Mouse (Mus musculus): ENCODE measurements around the gene Pcbp3.

GRCm38 (mm10) chr10:76978042-76978441 lies 16.4 kb upstream of the Pcbp3 start:
- no peak for TF ChIP-seq CTCF (IDR thresholded peaks at IDR 0.05; ENCODE audit: low read depth, low read length)
- TF ChIP-seq POLR2A (IDR thresholded peaks at IDR 0.05; ENCODE audit: extremely low read depth, insufficient read depth, low read length): no peak
